ENCODE assay signal across 14 mouse cellular contexts in the genomic region with DNA sequence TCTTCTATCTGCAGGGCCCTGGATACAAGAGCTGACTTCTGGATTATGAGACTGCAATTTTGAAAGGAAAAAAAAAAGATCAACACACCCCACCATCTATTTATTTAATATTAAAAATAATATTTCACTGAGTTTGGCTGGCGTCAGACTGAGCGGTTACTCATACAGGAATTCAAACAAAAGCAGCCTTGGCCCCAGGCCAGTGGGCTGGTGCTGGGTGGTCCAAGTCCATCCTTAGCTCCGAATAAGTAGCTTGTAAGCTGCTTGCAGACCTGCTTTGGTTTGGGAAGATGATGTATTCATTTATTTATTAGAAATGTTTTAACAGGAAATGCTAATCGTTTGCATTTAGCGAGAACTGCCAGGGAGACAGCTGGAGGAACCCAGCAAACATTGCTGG. TPM values are rescaled to one million over a fixed set of nuclear protein-coding genes. Genes with fewer than 3 reads are reported as not detected.
A peak's percentile ranks its signal among the peaks of the same experiment; 100 is the strongest.
DNase-seq lines count a peak whose midpoint lies in the region; ATAC-seq and TF ChIP-seq lines count a peak whose summit lies in the region.
"Had no signal": no experiment of that assay in that cellular context is flagged by ENCODE, and none has a peak within 500 bp of the region (broad histone marks: within the 10 kb centered on the region; RNA-seq: fewer than 3 reads in every experiment).

No protein-coding gene starts in this region.

- H3K4me1 ChIP-seq in kidney, embryonic 16.5 days (ENCODE audit: insufficient read depth, low read length): no peaks in the 10 kb centered on the region
- H3K4me1 ChIP-seq in heart, postnatal 0 days (ENCODE audit: control insufficient read depth, insufficient read depth): no peaks in the 10 kb centered on the region
- H3K4me1 ChIP-seq in lung, postnatal 0 days (ENCODE audit: insufficient read depth, low read depth, low read length): peaks cover 5% of the 10 kb centered on the region; the same call in 1 of the 2 replicates

- no peak overlapping the region for H3K4me3 ChIP-seq in kidney, embryonic 16.5 days (ENCODE audit: low read length)
- H3K4me3 ChIP-seq in heart, postnatal 0 days (ENCODE audit: low read depth, low read length): no peak overlapping the region
- no peak overlapping the region for H3K4me3 ChIP-seq in lung, postnatal 0 days (ENCODE audit: low read depth, low read length)
- H3K4me3 ChIP-seq: layer of hippocampus, adult 2 months had no signal

- H3K36me3 ChIP-seq in kidney, embryonic 16.5 days (ENCODE audit: insufficient read depth, low read length): no peaks in the 10 kb centered on the region
- H3K36me3 ChIP-seq in heart, postnatal 0 days (replicated peaks; ENCODE audit: control insufficient read depth, insufficient read depth, low read length): no peaks in the 10 kb centered on the region
- no peaks in the 10 kb centered on the region for H3K36me3 ChIP-seq in lung, postnatal 0 days (ENCODE audit: insufficient read depth, low read length)

- DNase-seq in cerebellum, postnatal 10 days: peak; percentile 22 to 31
- DNase-seq in cerebellum, postnatal 25 days: no peak
- DNase-seq in kidney, postnatal 14 days: peak; percentile 32
- peak; percentile 13 for DNase-seq in heart, postnatal 0 days (ENCODE audit: low spot score)
- peak; percentile 42 for DNase-seq in lung, postnatal 0 days (ENCODE audit: low spot score)
- DNase-seq in neural tube, embryonic 10.5 days (ENCODE audit: extremely low spot score, low spot score): no peak
- DNase-seq: cerebellum, adult 2 months; embryo, embryonic 11 days had no signal

- 63% methylated on average over 5 of the region's 5 CpGs for WGBS in kidney, embryonic 16.5 days
- WGBS in heart, postnatal 0 days: 52% methylated on average over 5 of the region's 5 CpGs
- 20% methylated on average over 5 of the region's 5 CpGs for WGBS in lung, postnatal 0 days

- H3K9me3 ChIP-seq in kidney, embryonic 16.5 days (ENCODE audit: low read length): no peaks in the 10 kb centered on the region
- H3K9me3 ChIP-seq in heart, postnatal 0 days (replicated peaks; ENCODE audit: control insufficient read depth, low read length): no peaks in the 10 kb centered on the region
- H3K9me3 ChIP-seq in lung, postnatal 0 days (ENCODE audit: low read length): no peaks in the 10 kb centered on the region

- TF ChIP-seq EP300 in heart, postnatal 0 days (IDR thresholded peaks at IDR 0.05; ENCODE audit: low read depth): no peak
- TF ChIP-seq EP300 in lung, postnatal 0 days (IDR thresholded peaks at IDR 0.05): no peak

- no peak for TF ChIP-seq CTCF in heart, postnatal 0 days (IDR thresholded peaks at IDR 0.05; ENCODE audit: low read depth)
- TF ChIP-seq CTCF in lung, postnatal 0 days (IDR thresholded peaks at IDR 0.05): no peak

- H3K27me3 ChIP-seq in kidney, embryonic 16.5 days (ENCODE audit: insufficient read depth, low read length): peaks cover 5% of the 10 kb centered on the region
- H3K27me3 ChIP-seq in heart, postnatal 0 days (ENCODE audit: control insufficient read depth, insufficient read depth, low read length): peaks cover 19% of the 10 kb centered on the region; the same call in 1 of the 2 replicates
- peaks cover 6% of the 10 kb centered on the region; the same call in 1 of the 2 replicates for H3K27me3 ChIP-seq in lung, postnatal 0 days (replicated peaks; ENCODE audit: insufficient read depth, low read length)

- H3K4me2 ChIP-seq in kidney, embryonic 16.5 days (replicated peaks; ENCODE audit: low read depth, low read length): no peak overlapping the region
- H3K4me2 ChIP-seq in heart, postnatal 0 days (ENCODE audit: low read depth, low read length): no peak overlapping the region
- no peak overlapping the region for H3K4me2 ChIP-seq in lung, postnatal 0 days (replicated peaks; ENCODE audit: low read depth, low read length)

- ATAC-seq in kidney, embryonic 16.5 days (ENCODE audit: low FRiP score, low TSS enrichment): no peak
- no peak for ATAC-seq in heart, postnatal 0 days (ENCODE audit: insufficient read depth, low read depth)
- ATAC-seq in lung, postnatal 0 days: peak; percentile 52; the same call in 1 of the 2 replicates
- ATAC-seq in megakaryocyte, adult 5-6 weeks (ENCODE audit: poor library complexity, severe bottlenecking): no peak

- no peak overlapping the region for H3K27ac ChIP-seq in kidney, embryonic 16.5 days (ENCODE audit: low read length)
- no peak overlapping the region for H3K27ac ChIP-seq in heart, postnatal 0 days (ENCODE audit: low read depth)
- H3K27ac ChIP-seq in lung, postnatal 0 days (ENCODE audit: low read length): no peak overlapping the region
- H3K27ac ChIP-seq: layer of hippocampus, adult 2 months had no signal

- H3K9ac ChIP-seq in kidney, embryonic 16.5 days (replicated peaks; ENCODE audit: low read length): no peak overlapping the region
- H3K9ac ChIP-seq in heart, postnatal 0 days (replicated peaks; ENCODE audit: low read depth, low read length): no peak overlapping the region
- no peak overlapping the region for H3K9ac ChIP-seq in lung, postnatal 0 days (replicated peaks; ENCODE audit: low read depth)

RNA-seq across cellular contexts. Expression of a gene that starts 38.8 kb away (rescaled TPM):
- polyA plus RNA-seq in kidney, embryonic 16.5 days (2015; fragmentation: Nextera tagmentation; extraction: Ambion mirVana): 65.9 and 69.1 TPM in 2 replicates
- total RNA-seq in heart, postnatal 0 days (2014; rRNA removed; ENCODE audit: low replicate concordance): 344 and 375 TPM in 2 replicates
- polyA plus RNA-seq in heart, postnatal 0 days (2015; fragmentation: Nextera tagmentation; extraction: Ambion mirVana): 394 and 404 TPM in 2 replicates
- polyA plus RNA-seq in lung, postnatal 0 days (2015; fragmentation: Nextera tagmentation; extraction: Ambion mirVana): 14.2 and 15.6 TPM in 2 replicates
- total RNA-seq in megakaryocyte, adult 5-6 weeks (2015): 7.5 and 9.0 TPM in 2 replicates
- 4.1 and 5.0 TPM in 2 replicates for total RNA-seq in megakaryocyte, adult 5-6 weeks (2017)

RNA-seq across cellular contexts. Expression of a gene that starts 49.0 kb away (rescaled TPM):
- 0.07 TPM in 1 of 2 replicates, not detected in the other for polyA plus RNA-seq in kidney, embryonic 16.5 days (2015; fragmentation: Nextera tagmentation; extraction: Ambion mirVana)
- 0.15 TPM in 1 of 2 replicates, not detected in the other for total RNA-seq in heart, postnatal 0 days (2014; rRNA removed; ENCODE audit: low replicate concordance)
- polyA plus RNA-seq in heart, postnatal 0 days (2015; fragmentation: Nextera tagmentation; extraction: Ambion mirVana): not detected in 2 replicates
- not detected in 2 replicates for polyA plus RNA-seq in lung, postnatal 0 days (2015; fragmentation: Nextera tagmentation; extraction: Ambion mirVana)
- not detected in 2 replicates for total RNA-seq in megakaryocyte, adult 5-6 weeks (2015)
- total RNA-seq in megakaryocyte, adult 5-6 weeks (2017): not detected in 2 replicates
- total RNA-seq: layer of hippocampus, adult 2 months; left cerebral cortex, adult 8-10 months; liver, adult 2 months; megakaryocyte-erythroid progenitor cell, adult 5-6 weeks had no signal
- polyA plus RNA-seq: cerebellum, adult 2 months had no signal

Comparison
In these comparisons a context has a peak if more than half of its experiments do, and no peak if none do; other contexts are left out.
1. DNase-seq: peak in cerebellum, postnatal 10 days (2 of 2), kidney, postnatal 14 days (single experiment), heart, postnatal 0 days (single experiment) and lung, postnatal 0 days (single experiment); none in cerebellum, postnatal 25 days (0 of 2) and neural tube, embryonic 10.5 days (single experiment).